ENCODE assay signal across 24 mouse cellular contexts in the genomic region with DNA sequence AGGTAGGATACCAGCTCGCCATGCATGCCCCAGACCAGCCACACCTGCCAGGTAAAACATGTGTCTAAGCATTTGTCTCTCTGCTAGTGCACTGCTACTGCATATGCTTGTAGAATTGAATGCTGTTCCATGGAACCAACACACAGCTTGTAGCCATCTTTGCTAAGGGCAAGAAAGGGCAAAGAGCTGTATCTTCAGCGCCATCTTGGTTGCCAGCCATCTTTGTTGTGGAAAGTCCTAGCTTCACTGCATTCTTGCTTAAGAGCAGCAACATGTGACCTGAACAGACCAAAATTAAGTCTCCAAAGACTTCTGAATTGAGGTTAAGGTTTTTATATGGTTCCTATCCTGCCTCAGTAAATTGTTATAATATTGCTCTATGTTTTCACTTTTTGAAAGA.
"Had no signal": no experiment of that assay in that cellular context is flagged by ENCODE, and none has a peak within 500 bp of the region (broad histone marks: within the 10 kb centered on the region; RNA-seq: fewer than 3 reads in every experiment).

No protein-coding gene starts in this region.

- H3K4me3 ChIP-seq: heart, adult 2 months; heart, embryonic 13.5 days; heart, embryonic 15.5 days; hindbrain, embryonic 13.5 days; hindbrain, embryonic 15.5 days; kidney, embryonic 15.5 days; limb, embryonic 13.5 days; limb, embryonic 15.5 days; liver, embryonic 12.5 days had no signal

- H3K9ac ChIP-seq: heart, embryonic 13.5 days; heart, embryonic 15.5 days; hindbrain, embryonic 13.5 days; hindbrain, embryonic 15.5 days; kidney, embryonic 15.5 days; limb, embryonic 13.5 days; limb, embryonic 15.5 days; liver, embryonic 12.5 days had no signal

- H3K4me2 ChIP-seq: heart, embryonic 11.5 days; heart, embryonic 13.5 days; heart, embryonic 15.5 days; hindbrain, embryonic 13.5 days; hindbrain, embryonic 15.5 days; kidney, embryonic 15.5 days; limb, embryonic 13.5 days; limb, embryonic 15.5 days; liver, embryonic 12.5 days had no signal

- ATAC-seq: hindbrain, postnatal 0 days; intestine, embryonic 16.5 days; liver, embryonic 12.5 days had no signal

- H3K9me3 ChIP-seq: heart, embryonic 15.5 days; hindbrain, embryonic 13.5 days; limb, embryonic 15.5 days; liver, embryonic 12.5 days had no signal

- H3K27ac ChIP-seq: heart, adult 2 months; heart, embryonic 15.5 days; hindbrain, embryonic 13.5 days; hindbrain, embryonic 15.5 days; hindbrain, postnatal 0 days; kidney, embryonic 15.5 days; kidney, postnatal 0 days; limb, embryonic 13.5 days; limb, embryonic 15.5 days; liver, embryonic 12.5 days had no signal

- DNase-seq: gastrocnemius, postnatal 14 days; gastrocnemius, postnatal 36 days; heart, adult 11 months; heart, adult 2 months; heart, postnatal 10 days; heart, postnatal 36 days; kidney, adult 11 months; kidney, adult 9 months; kidney, postnatal 14 days; layer of hippocampus, adult 9-11 months; layer of hippocampus, postnatal 36 days; left cerebral cortex, postnatal 4 days had no signal

- H3K27me3 ChIP-seq: heart, embryonic 13.5 days; heart, embryonic 15.5 days; hindbrain, embryonic 13.5 days; hindbrain, embryonic 15.5 days; kidney, embryonic 15.5 days; limb, embryonic 13.5 days; limb, embryonic 15.5 days; liver, embryonic 12.5 days had no signal

- H3K4me1 ChIP-seq: hindbrain, embryonic 13.5 days; hindbrain, embryonic 15.5 days; kidney, embryonic 15.5 days; limb, embryonic 13.5 days; limb, embryonic 15.5 days; liver, embryonic 12.5 days had no signal
